Mouse (Mus musculus): ENCODE measurements around the gene Pygl. TPM values are rescaled to one million over a fixed set of nuclear protein-coding genes. Genes with fewer than 3 reads are reported as not detected.

The Pygl gene
- polyA plus RNA-seq, 1 experiment from 2014 or later: 45.2 TPM

GRCm38 (mm10) chr12:70247683-70248474 lies 16.6 kb upstream of the Pygl start:
- H3K4me1 ChIP-seq (replicated peaks): peaks cover 17% of the 10 kb centered on the region
- H3K36me3 ChIP-seq: no peaks in the 10 kb centered on the region
- 54% methylated on average over 15 of the region's 15 CpGs for WGBS
- 0 out of 2 replicates have a peak overlapping the region, but pooled peaks have one; percentile 1 for H3K4me2 ChIP-seq
- no peak overlapping the region for H3K9ac ChIP-seq
- no peaks in the 10 kb centered on the region for H3K9me3 ChIP-seq (replicated peaks)
- no peak overlapping the region for H3K4me3 ChIP-seq
- H3K27ac ChIP-seq: peak overlapping the region; percentile 20
- H3K27me3 ChIP-seq: no peaks in the 10 kb centered on the region
- no peak for ATAC-seq (replicated peaks; ENCODE audit: insufficient number of reproducible peaks, insufficient read depth, low FRiP score, low read depth)

- H3K9ac ChIP-seq: no peak overlapping the region
- H3K27ac ChIP-seq: no peak overlapping the region
- no peak for ATAC-seq (replicated peaks; ENCODE audit: insufficient number of reproducible peaks, insufficient read depth, low FRiP score, low read depth)
- H3K4me3 ChIP-seq: no peak overlapping the region
- H3K9me3 ChIP-seq (replicated peaks): no peaks in the 10 kb centered on the region
- peaks cover 8% of the 10 kb centered on the region for H3K4me1 ChIP-seq (replicated peaks)
- WGBS: 88% methylated on average over 7 of the region's 7 CpGs
- no peaks in the 10 kb centered on the region for H3K27me3 ChIP-seq
- no peaks in the 10 kb centered on the region for H3K36me3 ChIP-seq
- no peak overlapping the region for H3K4me2 ChIP-seq
These were observed 11.3 kb upstream of the Pygl start for GRCm38 (mm10) chr12:70242550-70242949.

GRCm38 (mm10) chr12:70239741-70240140 lies 8.5 kb upstream of the Pygl start:
- H3K4me2 ChIP-seq: no peak overlapping the region
- H3K9ac ChIP-seq: no peak overlapping the region
- no peak for ATAC-seq (replicated peaks; ENCODE audit: insufficient number of reproducible peaks, insufficient read depth, low FRiP score, low read depth)
- H3K36me3 ChIP-seq: no peaks in the 10 kb centered on the region
- H3K27me3 ChIP-seq: no peaks in the 10 kb centered on the region
- no peaks in the 10 kb centered on the region for H3K9me3 ChIP-seq (replicated peaks)
- peaks cover 4% of the 10 kb centered on the region for H3K4me1 ChIP-seq (replicated peaks)
- no peak overlapping the region for H3K4me3 ChIP-seq
- 66% methylated on average over 5 of the region's 5 CpGs for WGBS
- no peak overlapping the region for H3K27ac ChIP-seq

- Histone ChIP-seq H3K9me3 (replicated peaks) (no peaks in the 10 kb centered on the region), H3K36me3 (no peaks in the 10 kb centered on the region), H3K4me1 (replicated peaks) (peaks cover 6% of the 10 kb centered on the region), H3K27me3 (no peaks in the 10 kb centered on the region), H3K27ac (no peak overlapping the region), H3K4me2 (no peak overlapping the region), H3K4me3 (no peak overlapping the region), H3K9ac (no peak overlapping the region)
- 64% methylated on average over 8 of the region's 8 CpGs for WGBS
- no peak for ATAC-seq (replicated peaks; ENCODE audit: insufficient number of reproducible peaks, insufficient read depth, low FRiP score, low read depth)
These were observed 7.3 kb upstream of the Pygl start for GRCm38 (mm10) chr12:70238604-70239003.

GRCm38 (mm10) chr12:70234938-70235484 lies 3.7 kb upstream of the Pygl start:
- 0 out of 2 replicates have a peak overlapping the region, but pooled peaks have one; percentile 24 for H3K27ac ChIP-seq
- H3K9me3 ChIP-seq (replicated peaks): no peaks in the 10 kb centered on the region
- H3K4me3 ChIP-seq: peak overlapping the region; percentile 46
- no peak; the same call in 1 of the 2 replicates for ATAC-seq (replicated peaks; ENCODE audit: insufficient number of reproducible peaks, insufficient read depth, low FRiP score, low read depth)
- WGBS: 8% methylated on average over 13 of the region's 13 CpGs
- peaks cover 22% of the 10 kb centered on the region for H3K4me1 ChIP-seq (replicated peaks)
- peak overlapping the region; percentile 78 for H3K4me2 ChIP-seq
- no peaks in the 10 kb centered on the region for H3K36me3 ChIP-seq
- H3K27me3 ChIP-seq: no peaks in the 10 kb centered on the region
- peak overlapping the region; percentile 56 for H3K9ac ChIP-seq

GRCm38 (mm10) chr12:70234411-70234810 lies 3.1 kb upstream of the Pygl start:
- ATAC-seq (replicated peaks; ENCODE audit: insufficient number of reproducible peaks, insufficient read depth, low FRiP score, low read depth): no peak
- Histone ChIP-seq H3K4me3 (no peak overlapping the region), H3K27me3 (no peaks in the 10 kb centered on the region), H3K27ac (no peak overlapping the region), H3K36me3 (no peaks in the 10 kb centered on the region), H3K4me1 (replicated peaks) (peaks cover 22% of the 10 kb centered on the region), H3K9me3 (replicated peaks) (no peaks in the 10 kb centered on the region), H3K9ac (no peak overlapping the region), H3K4me2 (peak overlapping the region; percentile 78; the same call in 1 of the 2 replicates)
- 11% methylated on average over 6 of the region's 6 CpGs for WGBS

- 80% methylated on average over 6 of the region's 6 CpGs for WGBS
- Histone ChIP-seq H3K4me1 (replicated peaks) (peaks cover 22% of the 10 kb centered on the region), H3K27ac (no peak overlapping the region), H3K36me3 (no peaks in the 10 kb centered on the region), H3K4me3 (no peak overlapping the region), H3K27me3 (no peaks in the 10 kb centered on the region), H3K9me3 (replicated peaks) (no peaks in the 10 kb centered on the region), H3K9ac (no peak overlapping the region), H3K4me2 (no peak overlapping the region)
- no peak for ATAC-seq (replicated peaks; ENCODE audit: insufficient number of reproducible peaks, insufficient read depth, low FRiP score, low read depth)
These were observed 2.5 kb upstream of the Pygl start for GRCm38 (mm10) chr12:70233637-70234315.

- H3K27ac ChIP-seq: peak overlapping the region; percentile 1; the same call in 1 of the 2 replicates
- H3K4me1 ChIP-seq (replicated peaks): peaks cover 30% of the 10 kb centered on the region
- H3K4me3 ChIP-seq: no peak overlapping the region
- ATAC-seq (replicated peaks; ENCODE audit: insufficient number of reproducible peaks, insufficient read depth, low FRiP score, low read depth): no peak
- no peaks in the 10 kb centered on the region for H3K27me3 ChIP-seq
- 36% methylated on average over 5 of the region's 5 CpGs for WGBS
- no peak overlapping the region for H3K9ac ChIP-seq
- no peak overlapping the region for H3K4me2 ChIP-seq
- H3K9me3 ChIP-seq (replicated peaks): no peaks in the 10 kb centered on the region
- H3K36me3 ChIP-seq: no peaks in the 10 kb centered on the region
These were observed 794 bp upstream of the Pygl start for GRCm38 (mm10) chr12:70232020-70232544.

GRCm38 (mm10) chr12:70228155-70228554 lies 3.1 kb downstream of the Pygl start:
- Histone ChIP-seq H3K9me3 (replicated peaks) (no peaks in the 10 kb centered on the region), H3K27me3 (no peaks in the 10 kb centered on the region), H3K27ac (peak overlapping the region; percentile 83), H3K9ac (peak overlapping the region; percentile 69), H3K4me1 (replicated peaks) (peaks cover 37% of the 10 kb centered on the region), H3K36me3 (no peaks in the 10 kb centered on the region), H3K4me3 (peak overlapping the region; percentile 74), H3K4me2 (peak overlapping the region; percentile 95)
- no peak for ATAC-seq (replicated peaks; ENCODE audit: insufficient number of reproducible peaks, insufficient read depth, low FRiP score, low read depth)
- 68% methylated on average over 11 of the region's 11 CpGs for WGBS

GRCm38 (mm10) chr12:70227121-70227932 lies 4.0 kb downstream of the Pygl start:
- H3K4me2 ChIP-seq: peak overlapping the region; percentile 95
- no peaks in the 10 kb centered on the region for H3K36me3 ChIP-seq
- ATAC-seq (replicated peaks; ENCODE audit: insufficient number of reproducible peaks, insufficient read depth, low FRiP score, low read depth): peak; percentile 97
- WGBS: 1% methylated on average over 46 of the region's 52 CpGs
- H3K9ac ChIP-seq: peak overlapping the region; percentile 69
- H3K4me3 ChIP-seq: peak overlapping the region; percentile 74
- H3K27me3 ChIP-seq: no peaks in the 10 kb centered on the region
- H3K4me1 ChIP-seq (replicated peaks): peaks cover 37% of the 10 kb centered on the region
- peak overlapping the region; percentile 83 for H3K27ac ChIP-seq
- no peaks in the 10 kb centered on the region for H3K9me3 ChIP-seq (replicated peaks)
